Mouse (Mus musculus) G1E (cell line): ENCODE data around the gene Ddx27.

Experiments used
- CTCF ChIP-seq: IDR thresholded peaks from 2 replicates; pipeline ENCODE4 v1.5.1; 2012; ENCODE audit warnings: low read depth, low read length, inconsistent platforms, mixed read lengths
- GATA1 ChIP-seq: IDR thresholded peaks from 2 replicates; pipeline ENCODE4 v1.6.1; 2012; ENCODE audit warnings: borderline replicate concordance, low read length, inconsistent platforms, mixed read lengths
- GATA2 ChIP-seq: IDR thresholded peaks from 2 replicates; pipeline ENCODE4 v1.6.1; 2012; ENCODE audit warnings: low read depth, low read length, inconsistent platforms, borderline replicate concordance
- POLR2AphosphoS5 ChIP-seq: IDR thresholded peaks from 2 replicates; pipeline ENCODE4 v1.6.1; 2012; ENCODE audit warnings: low read depth, low read length, inconsistent platforms; ENCODE audit not compliant: insufficient replicate concordance
- TAL1 ChIP-seq: conservative IDR thresholded peaks from 2 replicates; pipeline ENCODE4 v1.6.1; 2012; ENCODE audit warnings: low read depth, low read length, inconsistent platforms, mixed read lengths

DNA sequence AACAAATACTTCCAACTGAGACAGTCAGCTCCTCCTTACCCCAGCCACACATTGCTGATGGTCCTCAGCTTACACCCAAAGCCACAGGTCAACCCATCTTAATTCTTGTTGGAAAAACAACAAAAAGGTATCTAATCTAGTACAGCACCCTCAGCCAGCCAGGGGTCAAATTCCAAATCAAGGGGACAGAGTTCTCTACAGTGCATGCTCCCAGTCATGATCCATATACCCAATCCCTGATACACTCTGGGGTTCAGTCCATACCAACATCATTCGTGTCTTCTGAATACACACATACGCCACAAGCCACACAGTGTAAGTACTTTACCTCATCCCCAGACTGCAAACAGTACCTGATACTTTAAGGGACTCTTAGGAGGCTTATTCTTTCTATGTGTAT is 8.6 kb upstream of the Ddx27 start:
- TF ChIP-seq CTCF (no peak), GATA2 (no peak), POLR2AphosphoS5 (no peak), GATA1 (no peak), TAL1 (no peak)
